Mouse (Mus musculus) intestine, postnatal 0 days (tissue): ENCODE results near the gene Nrarp. TPM values are rescaled to one million over a fixed set of nuclear protein-coding genes. Genes with fewer than 3 reads are reported as not detected.

ENCODE experiments used
- ATAC-seq: fragments of 200-750 bp; cut with Nextera tagmentation; 2 replicates; pipeline ENCODE4 v1.8.0; 2017; ENCODE audit warnings: mild to moderate bottlenecking, moderate TSS enrichment, moderate library complexity
- H3K27ac ChIP-seq: fragments of 300-500 bp; sonication (generic); 2 replicates; pipeline ENCODE4 v1.5.1; 2014; ENCODE audit warnings: mild to moderate bottlenecking, low read depth, low read length, moderate library complexity
- H3K27me3 ChIP-seq: fragments of 300-500 bp; sonication (generic); replicated peaks from 2 replicates; pipeline ENCODE4 v1.6.1; 2014; ENCODE audit warnings: low read length, mixed read lengths; ENCODE audit not compliant: control insufficient read depth, insufficient read depth
- H3K36me3 ChIP-seq: fragments of 300-500 bp; sonication (generic); 2 replicates; pipeline ENCODE4 v1.6.1; 2014; ENCODE audit warnings: mild to moderate bottlenecking, moderate library complexity; ENCODE audit not compliant: control insufficient read depth, insufficient read depth
- H3K4me1 ChIP-seq: fragments of 300-500 bp; sonication (generic); replicated peaks from 2 replicates; pipeline ENCODE4 v1.6.1; 2014; ENCODE audit warnings: antibody characterized with exemption, low read length, mixed read lengths; ENCODE audit not compliant: control insufficient read depth, insufficient read depth
- H3K4me2 ChIP-seq: fragments of 300-500 bp; sonication (generic); replicated peaks from 2 replicates; pipeline ENCODE4 v1.6.1; 2014; ENCODE audit warnings: low read depth, mild to moderate bottlenecking, moderate library complexity
- H3K4me3 ChIP-seq: fragments of 300-500 bp; sonication (generic); 2 replicates; pipeline ENCODE4 v1.5.1; 2014; ENCODE audit warnings: low read depth, low read length
- H3K9ac ChIP-seq: fragments of 300-500 bp; sonication (generic); 2 replicates; pipeline ENCODE4 v1.6.1; 2014; ENCODE audit warnings: mild to moderate bottlenecking, low read depth, low read length
- H3K9me3 ChIP-seq: fragments of 300-500 bp; sonication (generic); 2 replicates; pipeline ENCODE4 v1.6.1; 2016; ENCODE audit warnings: mixed run types; ENCODE audit not compliant: control insufficient read depth
- CTCF ChIP-seq: sonication (generic); IDR thresholded peaks from 2 replicates; pipeline ENCODE4 v1.5.1; 2016; ENCODE audit warnings: low read depth, mild to moderate bottlenecking, control low read depth, antibody characterized with exemption, moderate library complexity
- WGBS: fragments of 180-500 bp; shearing (Covaris S2); extraction: QIAGEN DNeasy Blood & Tissue Kit; methylation state at CpG from one replicate; pipeline ENCODE4 v1.1.7; 2014; 5-methylcytosine and 5-hydroxymethylcytosine counted together
- polyA plus RNA-seq: library from polyadenylated mRNA; unstranded; fragments of >200 nt; fragmentation: Nextera tagmentation; extraction: Ambion mirVana; gene quantifications from 2 replicates; pipeline ENCODE4 v1.2.1, GENCODE M21; 2015

Gene Nrarp
- polyA plus RNA-seq, 1 experiment from 2014 or later = 16.5 TPM

DNA sequence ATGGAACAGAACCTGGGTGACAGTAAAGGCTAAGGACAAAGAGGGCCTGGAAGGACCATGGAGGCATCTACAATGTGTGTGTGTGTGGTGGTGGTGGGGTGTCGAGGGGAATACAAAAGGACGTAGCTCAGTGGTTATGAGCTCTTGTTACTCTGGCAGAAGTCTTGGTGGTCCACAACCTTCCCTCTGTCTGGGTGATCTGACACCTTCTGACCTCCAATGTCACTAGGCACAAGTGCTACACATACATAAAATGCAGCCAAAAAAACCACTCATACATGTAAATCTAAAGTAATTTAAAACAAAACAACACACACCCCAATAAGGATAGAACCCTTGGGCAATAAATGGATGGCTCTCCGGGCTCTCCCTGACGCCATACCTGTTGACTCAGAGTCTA is 46.8 kb downstream of the Nrarp start:
- H3K27ac ChIP-seq = no peak overlapping the region
- H3K36me3 ChIP-seq = no peaks in the 10 kb centered on the region
- no peaks in the 10 kb centered on the region for H3K27me3 ChIP-seq
- H3K9ac ChIP-seq = no peak overlapping the region
- 94% methylated on average over 4 of the region's 4 CpGs for WGBS
- H3K4me1 ChIP-seq = peaks cover 9% of the 10 kb centered on the region; the same call in 1 of the 2 replicates
- H3K4me2 ChIP-seq = no peak overlapping the region
- no peak for ATAC-seq
- TF ChIP-seq CTCF = no peak
- no peaks in the 10 kb centered on the region for H3K9me3 ChIP-seq
- H3K4me3 ChIP-seq = no peak overlapping the region

- no peaks in the 10 kb centered on the region for H3K9me3 ChIP-seq
- H3K4me2 ChIP-seq = peak overlapping the region; percentile 41
- peak; percentile 77 for TF ChIP-seq CTCF
- peak overlapping the region; percentile 31; the same call in 1 of the 2 replicates for H3K9ac ChIP-seq
- peak overlapping the region; percentile 78 for H3K27ac ChIP-seq
- H3K36me3 ChIP-seq = no peaks in the 10 kb centered on the region
- under 1% methylated on average over 7 of the region's 7 CpGs for WGBS
- H3K27me3 ChIP-seq = no peaks in the 10 kb centered on the region
- peaks cover 11% of the 10 kb centered on the region for H3K4me1 ChIP-seq
- peak; percentile 67 for ATAC-seq
- H3K4me3 ChIP-seq = peak overlapping the region; percentile 9; the same call in 1 of the 2 replicates
These were observed 47.9 kb downstream of the Nrarp start for GRCm38 (mm10) chr2:25228431-25228889.

GRCm38 (mm10) chr2:25228995-25229530 is 48.5 kb downstream of the Nrarp start:
- H3K27me3 ChIP-seq = no peaks in the 10 kb centered on the region
- TF ChIP-seq CTCF = no peak
- WGBS = 71% methylated on average over 6 of the region's 6 CpGs
- H3K36me3 ChIP-seq = no peaks in the 10 kb centered on the region
- peaks cover 13% of the 10 kb centered on the region for H3K4me1 ChIP-seq
- H3K27ac ChIP-seq = peak overlapping the region; percentile 78
- ATAC-seq = no peak
- H3K9me3 ChIP-seq = no peaks in the 10 kb centered on the region
- no peak overlapping the region for H3K4me3 ChIP-seq
- H3K4me2 ChIP-seq = peak overlapping the region; percentile 41
- peak overlapping the region; percentile 31; the same call in 1 of the 2 replicates for H3K9ac ChIP-seq

DNA sequence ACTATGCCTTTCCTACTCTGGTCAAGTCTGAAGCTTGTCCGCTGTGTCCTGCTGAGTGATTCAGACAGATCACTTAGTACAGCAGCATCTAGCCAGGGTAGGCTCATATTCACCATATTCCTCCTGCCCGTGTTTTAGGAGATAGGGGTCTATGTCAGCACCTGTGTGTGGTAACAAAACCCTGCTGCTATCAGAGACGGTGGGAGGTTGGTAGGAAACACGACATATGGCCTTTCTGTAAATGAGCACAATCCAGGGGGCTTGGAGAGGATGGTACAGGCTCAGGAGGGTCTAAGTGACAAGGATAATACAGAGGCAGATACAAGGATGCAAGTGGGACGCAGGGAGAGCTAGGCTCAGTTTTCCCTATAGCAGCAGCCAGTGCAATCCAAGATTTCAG is 49.0 kb downstream of the Nrarp start:
- H3K36me3 ChIP-seq = no peaks in the 10 kb centered on the region
- no peak for TF ChIP-seq CTCF
- H3K4me3 ChIP-seq = no peak overlapping the region
- H3K9ac ChIP-seq = no peak overlapping the region
- H3K27ac ChIP-seq = no peak overlapping the region
- WGBS = 89% methylated on average over 5 of the region's 5 CpGs
- no peaks in the 10 kb centered on the region for H3K9me3 ChIP-seq
- no peak overlapping the region for H3K4me2 ChIP-seq
- no peaks in the 10 kb centered on the region for H3K27me3 ChIP-seq
- peaks cover 13% of the 10 kb centered on the region for H3K4me1 ChIP-seq
- ATAC-seq = no peak

- Histone ChIP-seq H3K9ac (no peak overlapping the region), H3K4me2 (no peak overlapping the region), H3K27me3 (no peaks in the 10 kb centered on the region), H3K9me3 (no peaks in the 10 kb centered on the region), H3K36me3 (no peaks in the 10 kb centered on the region), H3K4me1 (peaks cover 18% of the 10 kb centered on the region), H3K4me3 (no peak overlapping the region), H3K27ac (no peak overlapping the region)
- no peak for ATAC-seq
- 94% methylated on average over 7 of the region's 7 CpGs for WGBS
- no peak for TF ChIP-seq CTCF
These were observed 50.0 kb downstream of the Nrarp start for GRCm38 (mm10) chr2:25230581-25230980.

- Histone ChIP-seq H3K4me1 (peaks cover 15% of the 10 kb centered on the region), H3K27me3 (no peaks in the 10 kb centered on the region), H3K27ac (no peak overlapping the region), H3K4me2 (no peak overlapping the region), H3K9me3 (no peaks in the 10 kb centered on the region), H3K36me3 (no peaks in the 10 kb centered on the region), H3K4me3 (no peak overlapping the region), H3K9ac (no peak overlapping the region)
- ATAC-seq = no peak
- WGBS = 64% methylated on average over 12 of the region's 12 CpGs
- no peak for TF ChIP-seq CTCF
These were observed 50.5 kb downstream of the Nrarp start for GRCm38 (mm10) chr2:25231038-25231437.

Other genes with a start within 250 kb of the Nrarp start
- 66.6 and 68.4 TPM in 2 replicates for gene Arrdc1, start 245.5 kb upstream of the Nrarp start, polyA plus RNA-seq
- gene Zmynd19, start 231.0 kb upstream of the Nrarp start, polyA plus RNA-seq = 5.0 and 5.2 TPM in 2 replicates
- 7.2 and 8.7 TPM in 2 replicates for gene Dph7, start 218.4 kb upstream of the Nrarp start, polyA plus RNA-seq
- 154 and 159 TPM in 2 replicates for gene Mrpl41, start 205.7 kb upstream of the Nrarp start, polyA plus RNA-seq
- gene Pnpla7, start 204.7 kb upstream of the Nrarp start, polyA plus RNA-seq = 16.7 and 18.9 TPM in 2 replicates
- gene Nsmf, start 126.4 kb upstream of the Nrarp start, polyA plus RNA-seq = 17.0 and 17.6 TPM in 2 replicates
- 24.6 and 25.9 TPM in 2 replicates for gene Entpd8, start 100.5 kb upstream of the Nrarp start, polyA plus RNA-seq
- gene Noxa1, start 85.6 kb upstream of the Nrarp start, polyA plus RNA-seq = 3.3 and 5.8 TPM in 2 replicates
- 12.0 and 12.6 TPM in 2 replicates for gene Tor4a, start 16.1 kb downstream of the Nrarp start, polyA plus RNA-seq
- gene Nelfb, start 30.7 kb downstream of the Nrarp start, polyA plus RNA-seq = 41.4 and 45.6 TPM in 2 replicates
- not detected in 2 replicates for gene Stpg3, start 33.9 kb downstream of the Nrarp start, polyA plus RNA-seq
- gene Fam166a, start 38.0 kb downstream of the Nrarp start, polyA plus RNA-seq = 0.78 and 1.4 TPM in 2 replicates
- gene Tubb4b, start 43.9 kb downstream of the Nrarp start, polyA plus RNA-seq = 453 and 466 TPM in 2 replicates
- gene Slc34a3, start 53.6 kb downstream of the Nrarp start, polyA plus RNA-seq = 34.0 and 37.6 TPM in 2 replicates
- 0.09 and 0.25 TPM in 2 replicates for gene Rnf224, start 56.0 kb downstream of the Nrarp start, polyA plus RNA-seq
- gene Rnf208, start 61.5 kb downstream of the Nrarp start, polyA plus RNA-seq = 51.9 and 59.4 TPM in 2 replicates
- gene Cysrt1, start 61.7 kb downstream of the Nrarp start, polyA plus RNA-seq = 16.5 and 20.7 TPM in 2 replicates
- gene AL732309.1, start 66.1 kb downstream of the Nrarp start, polyA plus RNA-seq = 10.4 and 12.3 TPM in 2 replicates
- 40.3 and 44.9 TPM in 2 replicates for gene Tmem203, start 74.7 kb downstream of the Nrarp start, polyA plus RNA-seq
- gene Tprn, start 81.9 kb downstream of the Nrarp start, polyA plus RNA-seq = 62.0 and 68.3 TPM in 2 replicates
- gene Ssna1, start 91.7 kb downstream of the Nrarp start, polyA plus RNA-seq = 105 and 108 TPM in 2 replicates
- gene Anapc2, start 91.7 kb downstream of the Nrarp start, polyA plus RNA-seq = 41.6 and 43.4 TPM in 2 replicates
- not detected in 2 replicates for gene Tmem210, start 107.4 kb downstream of the Nrarp start, polyA plus RNA-seq
- 5.5 and 6.6 TPM in 2 replicates for gene Lrrc26, start 109.2 kb downstream of the Nrarp start, polyA plus RNA-seq
- gene Grin1, start 138.4 kb downstream of the Nrarp start, polyA plus RNA-seq = 0.78 and 0.90 TPM in 2 replicates
- gene Man1b1, start 151.6 kb downstream of the Nrarp start, polyA plus RNA-seq = 44.7 and 50.2 TPM in 2 replicates
- gene Dpp7, start 175.6 kb downstream of the Nrarp start, polyA plus RNA-seq = 120 and 129 TPM in 2 replicates
- gene Uap1l1, start 184.9 kb downstream of the Nrarp start, polyA plus RNA-seq = 668 and 708 TPM in 2 replicates
- 112 and 129 TPM in 2 replicates for gene Sapcd2, start 191.6 kb downstream of the Nrarp start, polyA plus RNA-seq
- 33.9 and 38.1 TPM in 2 replicates for gene Entpd2, start 215.1 kb downstream of the Nrarp start, polyA plus RNA-seq
- 49.2 and 52.3 TPM in 2 replicates for gene Npdc1, start 218.6 kb downstream of the Nrarp start, polyA plus RNA-seq
- gene Fut7, start 242.5 kb downstream of the Nrarp start, polyA plus RNA-seq = 0.26 and 0.27 TPM in 2 replicates
- gene Abca2, start 247.9 kb downstream of the Nrarp start, polyA plus RNA-seq = 1.1 and 1.3 TPM in 2 replicates